Mouse (Mus musculus) liver, postnatal 0 days (tissue): ENCODE measurements around the gene Rec114.

ENCODE experiments used
- CTCF ChIP-seq: sonication (generic); IDR thresholded peaks from 2 replicates; pipeline ENCODE4 v1.5.1; 2016; ENCODE audit warnings: antibody characterized with exemption, low read depth
- EP300 ChIP-seq: IDR thresholded peaks from 2 replicates; pipeline ENCODE4 v1.6.1; 2016; ENCODE audit warnings: antibody characterized with exemption, low read depth, mild to moderate bottlenecking

GRCm38 (mm10) chr9:58743702-58744248, at the start of gene Rec114:
- TF ChIP-seq EP300 (no peak), CTCF (no peak)
